Mouse (Mus musculus): Measurements from ENCODE around the gene Kcnk16. TPM values are rescaled to one million over a fixed set of nuclear protein-coding genes. Genes with fewer than 3 reads are reported as not detected.
A peak's percentile ranks its signal among the peaks of the same experiment; 100 is the strongest.

Kcnk16 gene
- polyA plus RNA-seq, 1 experiment from 2014 or later, result 0.32 TPM

GRCm38 (mm10) chr14:20250237-20251171 lies 18.5 kb downstream of the Kcnk16 start:
- Histone ChIP-seq H3K4me3 (no peak overlapping the region), H3K36me3 (replicated peaks) (no peaks in the 10 kb centered on the region), H3K27ac (replicated peaks) (no peak overlapping the region), H3K9me3 (0 out of 2 replicates have a peak, but pooled peaks cover 4% of the 10 kb centered on the region), H3K27me3 (replicated peaks; ENCODE audit: low read depth, poor library complexity, severe bottlenecking) (0 out of 2 replicates have a peak, but pooled peaks cover 4% of the 10 kb centered on the region), H3K4me1 (peaks cover 6% of the 10 kb centered on the region; the same call in 1 of the 2 replicates)
- DNase-seq (ENCODE audit: low spot score), result no peak
- WGBS, result 77% methylated on average over 14 of the region's 14 CpGs

GRCm38 (mm10) chr14:20248001-20248400 lies 21.0 kb downstream of the Kcnk16 start:
- no peak overlapping the region for H3K27ac ChIP-seq (replicated peaks)

GRCm38 (mm10) chr14:20246811-20247266 lies 22.2 kb downstream of the Kcnk16 start:
- WGBS, result 68% methylated on average over 11 of the region's 11 CpGs
- no peaks in the 10 kb centered on the region for H3K36me3 ChIP-seq (replicated peaks)
- H3K4me3 ChIP-seq, result no peak overlapping the region
- no peaks in the 10 kb centered on the region for H3K27me3 ChIP-seq (replicated peaks; ENCODE audit: low read depth, poor library complexity, severe bottlenecking)
- peaks cover 6% of the 10 kb centered on the region; the same call in 1 of the 2 replicates for H3K4me1 ChIP-seq
- no peak overlapping the region for H3K27ac ChIP-seq (replicated peaks)
- H3K9me3 ChIP-seq, result no peaks in the 10 kb centered on the region
- DNase-seq (ENCODE audit: low spot score), result no peak

More at GRCm38 (mm10) chr14:20248001-20248400, 21.0 kb downstream of the Kcnk16 start:
- Histone ChIP-seq H3K36me3 (replicated peaks) (no peaks in the 10 kb centered on the region), H3K4me1 (peaks cover 6% of the 10 kb centered on the region; the same call in 1 of the 2 replicates), H3K9me3 (no peaks in the 10 kb centered on the region), H3K4me3 (no peak overlapping the region), H3K27me3 (replicated peaks; ENCODE audit: low read depth, poor library complexity, severe bottlenecking) (no peaks in the 10 kb centered on the region)
- WGBS, result 94% methylated on average over 3 of the region's 3 CpGs
- DNase-seq (ENCODE audit: low spot score), result no peak

DNA sequence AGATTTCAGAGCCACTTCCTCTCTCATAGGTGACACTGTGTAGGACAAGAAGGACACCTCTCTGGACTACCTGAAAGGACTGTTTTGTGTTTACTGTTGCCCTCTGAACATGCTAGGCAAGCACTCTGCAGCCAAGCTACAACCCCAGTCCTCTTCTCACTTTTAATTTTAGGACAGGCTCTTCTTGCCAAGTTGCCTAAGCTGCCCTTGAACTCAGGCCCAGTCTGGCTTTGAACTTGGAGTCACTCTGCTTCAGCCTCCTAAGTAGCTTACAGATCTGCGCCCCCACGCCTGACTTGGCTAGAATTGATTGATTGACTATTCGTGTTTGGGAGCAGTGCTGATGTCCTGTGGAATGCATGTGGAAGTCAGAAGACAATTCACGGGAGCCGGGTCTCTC lies 23.1 kb downstream of the Kcnk16 start:
- Histone ChIP-seq H3K27me3 (replicated peaks; ENCODE audit: low read depth, poor library complexity, severe bottlenecking) (no peaks in the 10 kb centered on the region), H3K36me3 (replicated peaks) (no peaks in the 10 kb centered on the region), H3K4me1 (peaks cover 6% of the 10 kb centered on the region; the same call in 1 of the 2 replicates), H3K9me3 (no peaks in the 10 kb centered on the region), H3K4me3 (no peak overlapping the region), H3K27ac (replicated peaks) (no peak overlapping the region)
- no peak for DNase-seq (ENCODE audit: low spot score)
- WGBS, result 84% methylated on average over 5 of the region's 5 CpGs

- H3K27ac ChIP-seq (replicated peaks), result no peak overlapping the region
- H3K9me3 ChIP-seq, result no peaks in the 10 kb centered on the region
- 62% methylated on average over 2 of the region's 2 CpGs for WGBS
- H3K4me1 ChIP-seq, result peaks cover 6% of the 10 kb centered on the region; the same call in 1 of the 2 replicates
- DNase-seq (ENCODE audit: low spot score), result no peak
- H3K27me3 ChIP-seq (replicated peaks; ENCODE audit: low read depth, poor library complexity, severe bottlenecking), result no peaks in the 10 kb centered on the region
- H3K36me3 ChIP-seq (replicated peaks), result no peaks in the 10 kb centered on the region
- H3K4me3 ChIP-seq, result no peak overlapping the region
Measured at GRCm38 (mm10) chr14:20245318-20245717, 23.7 kb downstream of the Kcnk16 start.

DNA sequence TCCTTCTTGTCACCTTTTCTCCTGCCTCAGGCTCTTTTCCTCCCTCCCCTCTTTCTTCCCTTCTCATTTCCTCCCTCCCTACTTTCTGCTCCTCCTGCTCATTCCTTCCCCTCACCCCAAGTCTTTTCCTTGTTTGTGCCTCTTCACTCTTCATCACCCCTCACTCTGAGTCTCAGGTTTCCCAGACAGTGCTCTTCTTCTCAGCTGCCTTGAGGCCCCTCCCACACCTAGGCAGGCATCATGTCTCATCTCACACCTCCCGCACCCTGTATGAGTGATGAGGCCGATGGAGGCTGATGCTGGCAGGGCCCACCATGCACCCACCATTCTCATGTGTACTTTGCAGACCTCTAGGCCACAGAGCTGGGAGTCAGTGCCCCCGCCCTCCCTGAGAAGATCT lies 25.8 kb downstream of the Kcnk16 start:
- Histone ChIP-seq H3K9me3 (no peaks in the 10 kb centered on the region), H3K4me1 (peaks cover 6% of the 10 kb centered on the region; the same call in 1 of the 2 replicates), H3K4me3 (no peak overlapping the region), H3K36me3 (replicated peaks) (no peaks in the 10 kb centered on the region), H3K27me3 (replicated peaks; ENCODE audit: low read depth, poor library complexity, severe bottlenecking) (no peaks in the 10 kb centered on the region), H3K27ac (replicated peaks) (no peak overlapping the region)
- whole genome bisulfite sequencing, result 83% methylated on average over 3 of the region's 3 CpGs
- DNase-seq (ENCODE audit: low spot score), result no peak

GRCm38 (mm10) chr14:20242454-20242853 lies 26.5 kb downstream of the Kcnk16 start:
- Histone ChIP-seq H3K27me3 (replicated peaks; ENCODE audit: low read depth, poor library complexity, severe bottlenecking) (no peaks in the 10 kb centered on the region), H3K9me3 (no peaks in the 10 kb centered on the region), H3K4me1 (peaks cover 6% of the 10 kb centered on the region; the same call in 1 of the 2 replicates), H3K27ac (replicated peaks) (0 out of 2 replicates have a peak overlapping the region, but pooled peaks have one; percentile 4), H3K4me3 (no peak overlapping the region), H3K36me3 (replicated peaks) (no peaks in the 10 kb centered on the region)
- no peak for DNase-seq (ENCODE audit: low spot score)
- 77% methylated on average over 8 of the region's 8 CpGs for WGBS

- H3K27me3 ChIP-seq (replicated peaks; ENCODE audit: low read depth, poor library complexity, severe bottlenecking), result no peaks in the 10 kb centered on the region
- whole genome bisulfite sequencing, result 96% methylated on average over 2 of the region's 2 CpGs
- no peaks in the 10 kb centered on the region for H3K36me3 ChIP-seq (replicated peaks)
- DNase-seq (ENCODE audit: low spot score), result no peak
- H3K9me3 ChIP-seq, result no peaks in the 10 kb centered on the region
- H3K27ac ChIP-seq (replicated peaks), result no peak overlapping the region
- no peak overlapping the region for H3K4me3 ChIP-seq
- no peaks in the 10 kb centered on the region for H3K4me1 ChIP-seq
Measured at GRCm38 (mm10) chr14:20234403-20234802, 34.6 kb downstream of the Kcnk16 start.

GRCm38 (mm10) chr14:20233016-20233980 lies 35.7 kb downstream of the Kcnk16 start:
- Histone ChIP-seq H3K4me3 (no peak overlapping the region), H3K4me1 (0 out of 2 replicates have a peak, but pooled peaks cover 3% of the 10 kb centered on the region), H3K27me3 (replicated peaks; ENCODE audit: low read depth, poor library complexity, severe bottlenecking) (no peaks in the 10 kb centered on the region), H3K36me3 (replicated peaks) (no peaks in the 10 kb centered on the region), H3K27ac (replicated peaks) (no peak overlapping the region), H3K9me3 (no peaks in the 10 kb centered on the region)
- 71% methylated on average over 11 of the region's 11 CpGs for WGBS
- DNase-seq (ENCODE audit: low spot score), result no peak

DNA sequence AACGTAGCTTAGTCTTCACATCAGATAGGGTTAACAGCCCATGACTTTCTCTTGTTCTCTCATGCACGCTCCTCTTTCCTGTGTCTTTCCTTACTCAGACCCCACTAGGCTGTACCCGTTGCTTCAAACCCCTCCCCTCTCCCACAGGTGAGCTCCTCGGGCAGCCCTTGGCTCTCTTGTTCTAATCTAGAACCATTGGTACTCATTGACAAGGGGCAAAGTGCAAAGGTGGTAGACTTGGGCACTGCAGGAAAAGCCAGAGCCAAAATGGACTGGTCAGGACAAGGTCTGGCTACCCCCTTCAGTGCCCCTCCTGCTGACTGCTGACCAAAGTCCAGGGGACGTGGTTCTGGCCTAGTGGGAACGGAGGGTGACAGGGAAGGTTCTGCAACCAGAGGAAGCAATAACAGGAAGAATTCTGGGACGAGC lies 38.9 kb downstream of the Kcnk16 start:
- no peak overlapping the region; the same call in 1 of the 2 replicates for H3K27ac ChIP-seq (replicated peaks)
- H3K36me3 ChIP-seq (replicated peaks), result no peaks in the 10 kb centered on the region
- H3K4me1 ChIP-seq, result peaks cover 21% of the 10 kb centered on the region
- WGBS, result 85% methylated on average over 7 of the region's 7 CpGs
- H3K9me3 ChIP-seq, result no peaks in the 10 kb centered on the region
- no peak for DNase-seq (ENCODE audit: low spot score)
- H3K27me3 ChIP-seq (replicated peaks; ENCODE audit: low read depth, poor library complexity, severe bottlenecking), result no peaks in the 10 kb centered on the region
- no peak overlapping the region for H3K4me3 ChIP-seq

GRCm38 (mm10) chr14:20229437-20229836 lies 39.6 kb downstream of the Kcnk16 start:
- peaks cover 27% of the 10 kb centered on the region for H3K4me1 ChIP-seq
- no peak overlapping the region for H3K4me3 ChIP-seq
- no peaks in the 10 kb centered on the region for H3K9me3 ChIP-seq
- DNase-seq (ENCODE audit: low spot score), result no peak
- no peaks in the 10 kb centered on the region for H3K36me3 ChIP-seq (replicated peaks)
- 85% methylated on average over 6 of the region's 6 CpGs for WGBS
- H3K27me3 ChIP-seq (replicated peaks; ENCODE audit: low read depth, poor library complexity, severe bottlenecking), result no peaks in the 10 kb centered on the region
- no peak overlapping the region for H3K27ac ChIP-seq (replicated peaks)

DNA sequence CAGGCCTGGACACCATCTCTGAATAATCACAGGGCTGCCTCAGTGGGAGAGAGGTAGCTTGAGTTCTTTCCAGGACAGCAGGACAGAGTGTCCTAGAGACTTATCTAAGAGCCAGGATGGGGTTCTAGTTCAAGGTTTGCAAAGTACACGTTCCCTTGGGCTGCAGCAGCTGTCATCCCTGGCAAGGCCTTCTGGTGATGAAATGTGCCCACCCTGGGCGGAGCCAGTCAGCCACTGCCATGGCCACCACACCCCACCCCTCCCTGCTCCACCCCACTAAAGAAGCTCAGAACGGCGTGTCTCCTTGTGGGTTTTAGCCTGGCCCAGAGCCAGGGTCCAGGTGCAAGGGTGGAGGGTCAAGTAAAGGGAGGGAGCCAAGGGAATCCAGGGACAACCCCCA lies 40.7 kb downstream of the Kcnk16 start:
- 77% methylated on average over 4 of the region's 4 CpGs for WGBS
- DNase-seq (ENCODE audit: low spot score), result no peak
- no peaks in the 10 kb centered on the region for H3K9me3 ChIP-seq
- H3K4me3 ChIP-seq, result no peak overlapping the region
- H3K27me3 ChIP-seq (replicated peaks; ENCODE audit: low read depth, poor library complexity, severe bottlenecking), result no peaks in the 10 kb centered on the region
- H3K36me3 ChIP-seq (replicated peaks), result no peaks in the 10 kb centered on the region
- peak overlapping the region; percentile 48 for H3K27ac ChIP-seq (replicated peaks)
- peaks cover 30% of the 10 kb centered on the region for H3K4me1 ChIP-seq
